Mouse (Mus musculus) liver, adult 2 months (tissue): ENCODE results near the gene Ankle1. TPM values are rescaled to one million over a fixed set of nuclear protein-coding genes. Genes with fewer than 3 reads are reported as not detected.

Experiments used
- DNase-seq: peaks from one replicate; pipeline ENCODE4 v3.0.0-alpha.2; 2011; ENCODE audit warnings: low read depth, low spot score; ENCODE audit errors: extremely low read depth
- H3K27ac ChIP-seq: fragments of 200-500 bp; replicated peaks from 2 replicates; pipeline ENCODE4 v1.5.1; 2012; ENCODE audit warnings: low read depth, mild to moderate bottlenecking, control low read depth, inconsistent platforms, low read length; ENCODE audit not compliant: insufficient read depth
- H3K27me3 ChIP-seq: fragments of 200-500 bp; 2 replicates; pipeline ENCODE4 v1.6.1; 2012; ENCODE audit warnings: mild to moderate bottlenecking, moderate library complexity, low read length, inconsistent platforms; ENCODE audit not compliant: control insufficient read depth, insufficient read depth
- H3K36me3 ChIP-seq: fragments of 200-500 bp; 2 replicates; pipeline ENCODE4 v1.6.1; 2012; ENCODE audit warnings: low read length, inconsistent platforms; ENCODE audit not compliant: control insufficient read depth, insufficient read depth
- H3K4me1 ChIP-seq: fragments of 200-500 bp; 2 replicates; pipeline ENCODE4 v1.6.1; 2011; ENCODE audit warnings: low read length; ENCODE audit not compliant: control insufficient read depth, insufficient read depth
- H3K4me3 ChIP-seq: fragments of 200-500 bp; 2 replicates; pipeline ENCODE4 v1.5.1; 2011; ENCODE audit warnings: low read depth, mild to moderate bottlenecking, control low read depth, low read length, moderate library complexity; ENCODE audit not compliant: insufficient read depth
- H3K79me2 ChIP-seq: fragments of 200-500 bp; 2 replicates; pipeline ENCODE4 v1.6.1; 2012; ENCODE audit warnings: inconsistent platforms, mild to moderate bottlenecking, low read length, moderate library complexity; ENCODE audit not compliant: control insufficient read depth, insufficient read depth
- H3K9ac ChIP-seq: fragments of 200-500 bp; 2 replicates; pipeline ENCODE4 v1.6.1; 2012; ENCODE audit warnings: low read depth, mild to moderate bottlenecking, control low read depth, inconsistent platforms, low read length
- CTCF ChIP-seq: fragments of 200-500 bp; IDR thresholded peaks from 2 replicates; pipeline ENCODE4 v1.5.1; 2011; ENCODE audit warnings: low read depth, low read length, control low read depth
- POLR2A ChIP-seq: fragments of 200-500 bp; IDR thresholded peaks from 2 replicates; pipeline ENCODE4 v1.6.1; 2011; ENCODE audit warnings: low read length, control low read depth; ENCODE audit not compliant: insufficient read depth; ENCODE audit errors: extremely low read depth
- WGBS: fragments of 180-500 bp; shearing (Covaris S2); methylation state at CpG from one replicate; pipeline ENCODE4 v1.1.7; 2018; 5-methylcytosine and 5-hydroxymethylcytosine counted together
- polyA plus RNA-seq: library from polyadenylated mRNA; depleted of rRNA; stranded (reverse); fragments of >200 nt; gene quantifications from 2 replicates; pipeline ENCODE4 v1.2.3, GENCODE M21; 2012
- total RNA-seq: library from RNA; depleted of rRNA; stranded (reverse); fragments of >200 nt; gene quantifications from 2 replicates; pipeline ENCODE4 v1.2.3, GENCODE M21; 2014

Gene Ankle1
- total and polyA plus RNA-seq, 2 experiments: 0.09 to 0.22 TPM

- Histone ChIP-seq H3K79me2 (peaks cover 10% of the 10 kb centered on the region; the same call in 1 of the 2 replicates), H3K27ac (peak within 1 kb of the TSS; percentile 84), H3K4me3 (peak within 1 kb of the TSS; percentile 69), H3K4me1 (peaks cover 12% of the 10 kb centered on the region), H3K9ac (peak within 1 kb of the TSS; percentile 72), H3K36me3 (peaks cover 2% of the 10 kb centered on the region; the same call in 1 of the 2 replicates), H3K27me3 (no peaks in the 10 kb centered on the region)
- no peak for DNase-seq
- TF ChIP-seq POLR2A: 0 out of 2 replicates have a peak, but pooled peaks have one; percentile 24
- TF ChIP-seq CTCF: no peak
- WGBS: 83% methylated on average over 9 of the region's 9 CpGs
These were observed 10.2 kb upstream of the Ankle1 start, which contains the start of gene Ushbp1 for GRCm38 (mm10) chr8:71395629-71396028. Ushbp1 (minus strand) TSS chr8:71395802.

- H3K4me3 ChIP-seq: peak within 1 kb of the TSS; percentile 83
- H3K79me2 ChIP-seq: peaks cover 10% of the 10 kb centered on the region; the same call in 1 of the 2 replicates
- WGBS: under 1% methylated on average over 34 of the region's 34 CpGs
- DNase-seq: peak; percentile 100
- H3K4me1 ChIP-seq: peaks cover 12% of the 10 kb centered on the region
- peak within 1 kb of the TSS; percentile 79 for H3K9ac ChIP-seq
- TF ChIP-seq POLR2A (peak; percentile 15; the same call in 1 of the 2 replicates), CTCF (no peak)
- H3K27me3 ChIP-seq: no peaks in the 10 kb centered on the region
- peaks cover 2% of the 10 kb centered on the region; the same call in 1 of the 2 replicates for H3K36me3 ChIP-seq
- H3K27ac ChIP-seq: peak within 1 kb of the TSS; percentile 72
These were observed 9.0 kb upstream of the Ankle1 start, which contains the start of gene Babam1 for GRCm38 (mm10) chr8:71396639-71397305. Babam1 (plus strand) TSS chr8:71396861.

GRCm38 (mm10) chr8:71397701-71398100, 8.1 kb upstream of the Ankle1 start:
- Histone ChIP-seq H3K9ac (no peak overlapping the region), H3K27ac (no peak overlapping the region), H3K79me2 (peaks cover 10% of the 10 kb centered on the region; the same call in 1 of the 2 replicates), H3K27me3 (no peaks in the 10 kb centered on the region), H3K36me3 (peaks cover 2% of the 10 kb centered on the region; the same call in 1 of the 2 replicates), H3K4me1 (peaks cover 12% of the 10 kb centered on the region), H3K4me3 (no peak overlapping the region)
- TF ChIP-seq POLR2A (no peak), CTCF (no peak)
- DNase-seq: no peak
- 86% methylated on average over 12 of the region's 12 CpGs for WGBS

- Histone ChIP-seq H3K36me3 (peaks cover 2% of the 10 kb centered on the region; the same call in 1 of the 2 replicates), H3K4me3 (no peak overlapping the region), H3K4me1 (peaks cover 18% of the 10 kb centered on the region), H3K79me2 (peaks cover 10% of the 10 kb centered on the region; the same call in 1 of the 2 replicates), H3K27me3 (no peaks in the 10 kb centered on the region), H3K9ac (no peak overlapping the region), H3K27ac (no peak overlapping the region)
- WGBS: 99% methylated on average over 2 of the region's 2 CpGs
- TF ChIP-seq POLR2A: no peak
- no peak for TF ChIP-seq CTCF
- DNase-seq: no peak
These were observed 5.0 kb upstream of the Ankle1 start for GRCm38 (mm10) chr8:71400826-71401225.

GRCm38 (mm10) chr8:71401454-71401853, 4.4 kb upstream of the Ankle1 start:
- H3K4me1 ChIP-seq: peaks cover 21% of the 10 kb centered on the region
- peaks cover 2% of the 10 kb centered on the region; the same call in 1 of the 2 replicates for H3K36me3 ChIP-seq
- TF ChIP-seq POLR2A: no peak
- no peak for TF ChIP-seq CTCF
- H3K27ac ChIP-seq: no peak overlapping the region
- peaks cover 10% of the 10 kb centered on the region; the same call in 1 of the 2 replicates for H3K79me2 ChIP-seq
- H3K9ac ChIP-seq: no peak overlapping the region
- H3K27me3 ChIP-seq: no peaks in the 10 kb centered on the region
- no peak overlapping the region for H3K4me3 ChIP-seq
- no peak for DNase-seq
